Mouse (Mus musculus) CD4-positive naive resting alpha-beta T cell, adult 57 days (primary cell): ENCODE results near the gene Hist1h4d. TPM values are rescaled to one million over a fixed set of nuclear protein-coding genes. Genes with fewer than 3 reads are reported as not detected.

Source experiments
- total RNA-seq: library from RNA; stranded (reverse); gene quantifications from one replicate; pipeline ENCODE4 v1.2.4, GENCODE M21; 2023

The Hist1h4d gene
- total RNA-seq, 1 experiment from 2014 or later, result 124 TPM

Other genes with a start within 250 kb of the Hist1h4d start
- gene Zfp322a, start 212.4 kb upstream of the Hist1h4d start, total RNA-seq, result 19.2 TPM
- 18.1 TPM for gene Abt1, start 157.7 kb upstream of the Hist1h4d start, total RNA-seq
- gene Btn1a1, start 115.7 kb upstream of the Hist1h4d start, total RNA-seq, result not detected
- not detected for gene Btn2a2, start 92.7 kb upstream of the Hist1h4d start, total RNA-seq
- gene Hist1h4h, start 50.5 kb upstream of the Hist1h4d start, total RNA-seq, result 194 TPM
- gene Hist1h2af, start 47.7 kb upstream of the Hist1h4d start, total RNA-seq, result 10.1 TPM
- gene Hist1h3g, start 46.2 kb upstream of the Hist1h4d start, total RNA-seq, result not detected
- 4.1 TPM for gene Hist1h2bh, start 38.2 kb upstream of the Hist1h4d start, total RNA-seq
- gene Hist1h3f, start 37.5 kb upstream of the Hist1h4d start, total RNA-seq, result 49.5 TPM
- gene Hist1h4f, start 29.9 kb upstream of the Hist1h4d start, total RNA-seq, result 34.0 TPM
- gene Hist1h1d, start 28.3 kb upstream of the Hist1h4d start, total RNA-seq, result 5.9 TPM
- gene Hist1h3e, start 19.2 kb upstream of the Hist1h4d start, total RNA-seq, result 112 TPM
- 7.7 TPM for gene Hist1h2ae, start 10.4 kb upstream of the Hist1h4d start, total RNA-seq
- 132 TPM for gene Hist1h2bg, start 10.2 kb upstream of the Hist1h4d start, total RNA-seq
- 76.2 TPM for gene Hist1h2bf, start 7.4 kb upstream of the Hist1h4d start, total RNA-seq
- gene Hist1h2ad, start 7.2 kb upstream of the Hist1h4d start, total RNA-seq, result 2.4 TPM
- gene Hist1h3d, start 5.8 kb upstream of the Hist1h4d start, total RNA-seq, result 2.3 TPM
- gene Hist1h2be, start 39.5 kb downstream of the Hist1h4d start, total RNA-seq, result 10.8 TPM
- gene Hist1h1e, start 41.0 kb downstream of the Hist1h4d start, total RNA-seq, result 135 TPM
- gene Hist1h2ac, start 102.3 kb downstream of the Hist1h4d start, total RNA-seq, result 8.0 TPM
- 12.8 TPM for gene Hist1h2bc, start 102.6 kb downstream of the Hist1h4d start, total RNA-seq
- gene Hist1h1t, start 114.2 kb downstream of the Hist1h4d start, total RNA-seq, result not detected
- gene Hist1h4c, start 116.9 kb downstream of the Hist1h4d start, total RNA-seq, result 109 TPM
- gene Hfe, start 129.3 kb downstream of the Hist1h4d start, total RNA-seq, result 4.6 TPM
- 627 TPM for gene Hist1h1c, start 157.2 kb downstream of the Hist1h4d start, total RNA-seq
- gene Hist1h3c, start 164.0 kb downstream of the Hist1h4d start, total RNA-seq, result 6.9 TPM
- gene Hist1h2bb, start 165.1 kb downstream of the Hist1h4d start, total RNA-seq, result 12.3 TPM
- gene Hist1h2ab, start 169.5 kb downstream of the Hist1h4d start, total RNA-seq, result 12.8 TPM
- gene Hist1h3b, start 170.7 kb downstream of the Hist1h4d start, total RNA-seq, result 15.6 TPM
- gene Hist1h4b, start 175.4 kb downstream of the Hist1h4d start, total RNA-seq, result 29.3 TPM
- 93.4 TPM for gene Hist1h4a, start 179.6 kb downstream of the Hist1h4d start, total RNA-seq
- gene Hist1h3a, start 180.8 kb downstream of the Hist1h4d start, total RNA-seq, result 100 TPM
- gene Hist1h1a, start 182.1 kb downstream of the Hist1h4d start, total RNA-seq, result 22.0 TPM
- gene Trim38, start 188.3 kb downstream of the Hist1h4d start, total RNA-seq, result not detected
- gene Slc17a2, start 225.4 kb downstream of the Hist1h4d start, total RNA-seq, result not detected